Mouse (Mus musculus) erythroblast, embryonic 14.5 days (primary cell): Measurements from ENCODE around the gene Rspo4.

Experiments used
- GATA1 ChIP-seq: IDR thresholded peaks from 2 replicates; pipeline ENCODE4 v1.6.1; 2012; ENCODE audit warnings: low read length, inconsistent platforms, mixed read lengths
- TAL1 ChIP-seq: IDR thresholded peaks from 3 replicates; pipeline ENCODE4 v1.6.1; 2012; ENCODE audit warnings: low read length, inconsistent platforms, mixed read lengths

- TF ChIP-seq TAL1 (no peak), GATA1 (no peak)
These were observed 78.3 kb downstream of the Rspo4 start for GRCm38 (mm10) chr2:151921068-151921467.
